Mouse (Mus musculus) right cerebral cortex, adult 2 months (tissue): ENCODE measurements around the gene 1700074P13Rik.
"Not testable (repeated sequence)": the region's sequence is repeated elsewhere in the genome, so short reads cannot be mapped to it uniquely, and the experiment has no call there.

Experiments used
- DNase-seq, 2 experiments: peaks; one replicate each; pipeline ENCODE4 v3.0.0; 2021 to 2022; ENCODE audit warnings: low spot score in 2 of 2

Gene 1700074P13Rik

GRCm38 (mm10) chr6:40940457-40940856 is at the start of gene 1700074P13Rik:
TSS of gene 1700074P13Rik (minus strand) at chr6:40940557.
- no peak for DNase-seq

- not testable (repeated sequence) for DNase-seq
These were observed 24.1 kb upstream of the 1700074P13Rik start, which contains the start of gene 1810009J06Rik for GRCm38 (mm10) chr6:40964454-40964853. TSS of gene 1810009J06Rik (plus strand) at chr6:40964754.

DNA sequence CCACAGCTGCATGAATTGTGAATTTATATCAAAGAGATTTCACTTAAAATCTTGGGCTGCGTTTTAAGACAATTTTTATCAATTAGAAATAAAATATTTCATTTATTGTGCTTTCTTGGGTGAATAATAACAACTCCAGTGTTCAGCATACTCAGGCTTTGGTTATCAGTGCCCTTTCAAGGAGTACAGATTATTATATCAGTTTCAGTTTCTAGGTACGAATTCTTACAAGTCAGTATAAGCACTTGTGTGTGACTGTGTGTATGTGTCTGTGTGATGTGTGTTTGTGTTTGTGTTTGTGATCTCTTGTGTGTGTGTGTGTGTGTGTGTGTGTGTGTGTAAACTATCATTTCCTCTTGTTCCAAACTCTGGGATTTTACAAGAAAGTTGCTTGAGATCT is 13.4 kb upstream of the 1700074P13Rik start:
- no peak for DNase-seq

DNA sequence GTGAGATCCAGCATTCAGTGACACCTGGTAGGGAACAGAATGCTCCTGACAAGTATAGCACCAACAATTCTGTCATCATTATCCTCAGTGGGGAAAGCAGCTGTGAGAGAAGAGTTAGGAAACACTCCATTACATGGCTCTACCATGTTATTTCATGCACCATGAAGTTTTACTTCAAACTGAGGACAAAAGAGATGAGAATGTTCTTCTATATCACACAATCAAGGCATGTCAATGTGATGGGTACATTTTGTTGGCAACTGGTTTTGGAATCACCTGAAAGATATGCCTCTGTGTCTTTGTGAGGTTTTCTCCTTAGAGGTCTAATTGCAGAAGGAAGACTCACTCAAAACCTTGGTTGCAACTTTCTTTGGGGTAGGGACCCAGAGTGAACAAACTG is 11.4 kb upstream of the 1700074P13Rik start, which contains the start of gene Gm4744:
Gm4744 (minus strand) TSS at position 101 of the 400 bp plus-strand sequence.
- no peak for DNase-seq

DNA sequence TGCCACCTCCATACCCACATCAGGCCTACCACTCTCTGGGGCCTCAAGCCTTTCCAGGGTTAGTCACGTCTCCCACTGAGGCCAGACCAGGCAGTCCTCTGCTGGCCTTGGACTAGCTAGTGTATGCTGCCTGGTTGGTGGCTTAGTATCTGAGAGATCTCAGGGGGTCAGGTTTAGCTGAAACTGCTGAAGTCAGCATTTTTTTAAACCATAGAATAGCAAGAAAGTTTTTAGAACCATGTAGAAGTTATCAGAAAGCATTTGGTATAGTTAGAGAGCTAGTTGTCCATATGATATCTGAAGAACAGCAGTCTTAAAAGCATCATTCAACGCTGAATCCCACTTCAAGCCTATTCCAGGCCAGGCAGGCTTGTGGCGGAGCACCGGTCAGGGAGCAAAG is 20.4 kb downstream of the 1700074P13Rik start:
- no peak for DNase-seq

GRCm38 (mm10) chr6:40900287-40900686 is 40.1 kb downstream of the 1700074P13Rik start, which contains the start of gene Prss58:
TSS of gene Prss58 (minus strand) at chr6:40900387.
- no peak for DNase-seq

- DNase-seq, result no peak
These were observed 45.6 kb downstream of the 1700074P13Rik start for GRCm38 (mm10) chr6:40894716-40895115.

- peak; percentile 10 to 36 for DNase-seq
These were observed 46.8 kb downstream of the 1700074P13Rik start for GRCm38 (mm10) chr6:40893577-40893976.

DNA sequence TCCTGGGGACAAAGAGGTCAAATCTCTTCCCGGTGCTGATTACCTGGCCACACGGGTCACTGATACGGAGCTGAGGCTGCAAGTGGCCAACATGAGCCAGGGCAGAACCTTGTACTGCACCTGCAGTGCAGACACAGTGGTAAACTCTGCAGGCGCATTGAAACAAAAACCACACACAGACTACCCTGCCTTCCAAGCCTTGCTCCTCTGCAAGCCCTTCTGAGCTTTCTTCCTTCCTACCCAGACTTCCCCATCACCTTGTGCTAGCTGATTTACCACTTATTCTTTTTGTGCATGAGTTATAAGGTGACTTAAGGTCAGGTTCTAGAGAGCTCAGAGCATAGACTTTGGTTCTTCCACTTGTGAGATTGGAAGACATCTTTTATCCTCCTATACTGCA is 48.6 kb downstream of the 1700074P13Rik start:
- no peak for DNase-seq

GRCm38 (mm10) chr6:40890973-40891372 is 49.4 kb downstream of the 1700074P13Rik start:
- no peak for DNase-seq

DNA sequence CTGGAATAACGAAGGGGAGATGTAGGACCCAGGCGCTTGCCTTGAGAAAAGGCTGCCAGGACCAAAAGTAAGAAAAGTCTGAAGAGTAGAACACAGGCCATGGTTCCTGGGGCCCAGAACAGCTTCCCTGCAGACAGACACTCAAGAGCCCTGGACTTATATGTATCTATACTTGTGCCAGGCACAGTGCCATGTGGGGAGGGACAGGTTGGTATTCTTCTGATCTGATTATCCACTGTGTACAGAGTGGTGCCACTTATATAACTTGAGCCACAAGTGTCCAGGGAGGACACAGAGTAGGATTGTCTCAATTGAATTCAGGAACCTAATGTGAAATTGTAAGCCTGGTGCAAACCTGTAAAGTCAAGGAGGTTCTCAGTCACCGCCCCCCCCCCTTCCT is 53.0 kb downstream of the 1700074P13Rik start, which contains the start of gene Moxd2:
Moxd2 (minus strand) TSS at position 101 of the 400 bp plus-strand sequence.
- DNase-seq, result no peak
